Mouse (Mus musculus) forebrain, embryonic 12.5 days (tissue): ENCODE data around the gene Pml. TPM values are rescaled to one million over a fixed set of nuclear protein-coding genes. Genes with fewer than 3 reads are reported as not detected.
"Not testable (repeated sequence)": the region's sequence is repeated elsewhere in the genome, so short reads cannot be mapped to it uniquely, and the experiment has no call there.

Source experiments
- ATAC-seq: fragments of 200-750 bp; cut with Nextera tagmentation; 2 replicates; pipeline ENCODE4 v1.8.0; 2017; ENCODE audit warnings: moderate TSS enrichment; ENCODE audit not compliant: low FRiP score
- H3K27ac ChIP-seq: fragments of 300-500 bp; sonication (generic); 2 replicates; pipeline ENCODE4 v1.5.1; 2016; ENCODE audit warnings: mild to moderate bottlenecking
- H3K27me3 ChIP-seq: fragments of 300-500 bp; sonication (generic); 2 replicates; pipeline ENCODE4 v1.6.1; 2016; ENCODE audit warnings: mild to moderate bottlenecking
- H3K36me3 ChIP-seq: fragments of 300-500 bp; sonication (generic); replicated peaks from 2 replicates; pipeline ENCODE4 v1.6.1; 2016; ENCODE audit warnings: mild to moderate bottlenecking
- H3K4me1 ChIP-seq: fragments of 300-500 bp; sonication (generic); 2 replicates; pipeline ENCODE4 v1.6.1; 2016
- H3K4me2 ChIP-seq: fragments of 300-500 bp; sonication (generic); 2 replicates; pipeline ENCODE4 v1.6.1; 2016; ENCODE audit warnings: mild to moderate bottlenecking, moderate library complexity
- H3K4me3 ChIP-seq: fragments of 300-500 bp; sonication (generic); replicated peaks from 2 replicates; pipeline ENCODE4 v1.5.1; 2016; ENCODE audit warnings: mild to moderate bottlenecking
- H3K9ac ChIP-seq: fragments of 300-500 bp; sonication (generic); 2 replicates; pipeline ENCODE4 v1.6.1; 2016; ENCODE audit warnings: mild to moderate bottlenecking
- H3K9me3 ChIP-seq: fragments of 300-500 bp; sonication (generic); 2 replicates; pipeline ENCODE4 v1.6.1; 2016
- WGBS: fragments of 180-500 bp; shearing (Covaris S2); methylation state at CpG from one replicate; pipeline ENCODE4 v1.1.7; 2016; 5-methylcytosine and 5-hydroxymethylcytosine counted together
- polyA plus RNA-seq: library from polyadenylated mRNA; unstranded; fragments of >200 nt; fragmentation: Nextera tagmentation; extraction: Ambion mirVana; gene quantifications from 2 replicates; pipeline ENCODE4 v1.2.1, GENCODE M21; 2016

Gene Pml
- polyA plus RNA-seq, 1 experiment from 2014 or later = 11.1 TPM

GRCm38 (mm10) chr9:58278821-58279723 lies 29.5 kb upstream of the Pml start:
- no peaks in the 10 kb centered on the region for H3K27me3 ChIP-seq
- no peak overlapping the region for H3K9ac ChIP-seq
- H3K4me2 ChIP-seq = no peak overlapping the region
- 39% methylated on average over 4 of the region's 4 CpGs for WGBS
- no peak overlapping the region for H3K4me3 ChIP-seq
- no peaks in the 10 kb centered on the region for H3K36me3 ChIP-seq
- no peak overlapping the region for H3K27ac ChIP-seq
- 0 out of 2 replicates have a peak, but pooled peaks cover 7% of the 10 kb centered on the region for H3K4me1 ChIP-seq
- no peaks in the 10 kb centered on the region for H3K9me3 ChIP-seq
- no peak for ATAC-seq

- Histone ChIP-seq H3K27me3 (no peaks in the 10 kb centered on the region), H3K4me2 (no peak overlapping the region), H3K27ac (no peak overlapping the region), H3K4me1 (0 out of 2 replicates have a peak, but pooled peaks cover 7% of the 10 kb centered on the region), H3K9ac (no peak overlapping the region), H3K36me3 (no peaks in the 10 kb centered on the region), H3K9me3 (no peaks in the 10 kb centered on the region), H3K4me3 (no peak overlapping the region)
- ATAC-seq = no peak
- 89% methylated on average over 4 of the region's 4 CpGs for WGBS
Observed at GRCm38 (mm10) chr9:58278313-58278712, 28.7 kb upstream of the Pml start.

- Histone ChIP-seq H3K4me3 (no peak overlapping the region), H3K9me3 (no peaks in the 10 kb centered on the region)
Observed at GRCm38 (mm10) chr9:58276346-58276745, 26.8 kb upstream of the Pml start.

DNA sequence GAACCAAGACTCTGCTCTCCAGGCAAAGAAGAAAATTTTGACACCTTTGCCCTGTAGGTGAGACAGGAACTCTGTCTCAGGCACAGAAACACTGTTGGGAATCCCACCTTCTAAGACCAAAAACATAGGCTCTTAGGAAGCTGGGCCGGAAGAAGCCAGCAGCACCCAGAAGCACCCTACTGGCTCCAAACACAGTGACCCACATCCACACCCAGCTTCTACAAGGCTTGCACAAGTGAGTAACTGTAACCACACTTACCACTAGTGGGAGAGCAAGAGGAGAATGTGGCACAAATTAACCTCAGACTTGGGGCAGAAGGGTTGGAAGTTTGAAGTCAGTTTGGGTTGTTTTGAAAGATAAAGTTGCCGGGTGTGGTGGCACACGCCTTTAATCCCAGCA lies 26.2 kb upstream of the Pml start:
- no peak overlapping the region for H3K4me3 ChIP-seq
- H3K9ac ChIP-seq = no peak overlapping the region
- no peaks in the 10 kb centered on the region for H3K27me3 ChIP-seq
- H3K4me1 ChIP-seq = 0 out of 2 replicates have a peak, but pooled peaks cover 7% of the 10 kb centered on the region
- peak overlapping the region; percentile 32; the same call in 1 of the 2 replicates for H3K27ac ChIP-seq
- 90% methylated on average over 3 of the region's 3 CpGs for WGBS
- no peak overlapping the region for H3K4me2 ChIP-seq
- no peaks in the 10 kb centered on the region for H3K36me3 ChIP-seq
- H3K9me3 ChIP-seq = no peaks in the 10 kb centered on the region
- ATAC-seq = no peak

More at GRCm38 (mm10) chr9:58276346-58276745, 26.8 kb upstream of the Pml start:
- Histone ChIP-seq H3K9ac (no peak overlapping the region), H3K4me1 (0 out of 2 replicates have a peak, but pooled peaks cover 7% of the 10 kb centered on the region), H3K36me3 (no peaks in the 10 kb centered on the region), H3K27me3 (no peaks in the 10 kb centered on the region), H3K4me2 (no peak overlapping the region), H3K27ac (no peak overlapping the region)
- 68% methylated on average over 5 of the region's 5 CpGs for WGBS
- no peak for ATAC-seq

DNA sequence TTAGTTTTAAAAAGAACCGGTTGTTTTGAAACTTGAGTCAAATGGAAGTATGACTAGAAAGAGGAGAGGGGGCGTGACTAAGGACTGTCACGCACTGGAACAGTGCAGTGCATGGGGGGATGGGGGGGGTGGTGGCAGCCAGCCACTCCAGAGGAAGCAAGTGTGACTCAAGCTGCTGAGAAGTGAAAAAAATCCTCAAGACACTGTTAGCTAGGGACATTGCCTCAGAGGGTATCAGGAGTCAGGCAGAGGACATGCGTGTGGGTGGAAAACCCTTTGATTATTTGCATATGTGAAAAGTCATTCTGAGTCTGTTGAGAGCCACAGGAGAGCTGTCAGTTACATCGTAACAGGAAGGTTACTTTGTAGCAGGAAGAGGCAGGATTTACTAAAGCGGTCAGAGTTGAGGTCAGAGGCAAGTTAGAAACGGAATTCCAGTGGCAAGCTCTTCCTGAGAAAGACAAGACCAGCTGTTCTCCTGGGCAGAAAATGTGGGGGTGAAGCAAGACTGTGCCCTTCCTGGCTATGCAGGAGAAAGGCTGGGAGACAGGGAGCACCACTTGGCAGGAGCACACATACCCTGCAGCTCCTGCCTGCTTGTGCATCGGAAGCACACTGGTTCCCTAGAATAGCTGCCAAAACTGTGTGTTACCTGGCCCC lies 25.7 kb upstream of the Pml start:
- ATAC-seq = no peak
- Histone ChIP-seq H3K4me3 (no peak overlapping the region), H3K36me3 (no peaks in the 10 kb centered on the region), H3K9me3 (no peaks in the 10 kb centered on the region), H3K4me1 (0 out of 2 replicates have a peak, but pooled peaks cover 7% of the 10 kb centered on the region), H3K27ac (peak overlapping the region; percentile 32; the same call in 1 of the 2 replicates), H3K27me3 (no peaks in the 10 kb centered on the region), H3K9ac (no peak overlapping the region), H3K4me2 (no peak overlapping the region)
- 47% methylated on average over 8 of the region's 8 CpGs for WGBS

DNA sequence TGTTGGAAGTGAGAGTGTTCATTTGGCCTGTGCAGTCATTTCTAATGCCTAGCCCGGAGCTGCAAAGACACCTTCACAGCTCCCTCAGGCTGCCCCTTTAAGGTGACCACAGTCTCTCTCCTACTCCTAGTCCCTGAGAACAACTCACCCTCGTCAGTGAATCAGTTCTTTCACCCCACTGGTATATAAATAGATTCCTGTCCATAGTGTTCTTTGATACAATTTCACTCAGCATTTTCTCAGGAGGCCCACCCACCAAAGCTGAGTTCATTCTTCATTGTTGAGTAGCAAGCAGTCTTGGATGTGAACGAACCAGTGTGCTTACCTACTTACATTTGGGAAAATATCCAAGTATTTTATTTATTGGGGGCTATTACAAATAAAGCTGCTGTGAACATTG lies 25.0 kb upstream of the Pml start:
- WGBS = 53% methylated on average over 3 of the region's 3 CpGs
- no peaks in the 10 kb centered on the region for H3K9me3 ChIP-seq
- 0 out of 2 replicates have a peak, but pooled peaks cover 7% of the 10 kb centered on the region for H3K4me1 ChIP-seq
- H3K27me3 ChIP-seq = no peaks in the 10 kb centered on the region
- ATAC-seq = no peak
- H3K36me3 ChIP-seq = no peaks in the 10 kb centered on the region
- H3K4me2 ChIP-seq = no peak overlapping the region
- H3K9ac ChIP-seq = no peak overlapping the region
- H3K27ac ChIP-seq = peak overlapping the region; percentile 3; the same call in 1 of the 2 replicates
- H3K4me3 ChIP-seq = no peak overlapping the region

DNA sequence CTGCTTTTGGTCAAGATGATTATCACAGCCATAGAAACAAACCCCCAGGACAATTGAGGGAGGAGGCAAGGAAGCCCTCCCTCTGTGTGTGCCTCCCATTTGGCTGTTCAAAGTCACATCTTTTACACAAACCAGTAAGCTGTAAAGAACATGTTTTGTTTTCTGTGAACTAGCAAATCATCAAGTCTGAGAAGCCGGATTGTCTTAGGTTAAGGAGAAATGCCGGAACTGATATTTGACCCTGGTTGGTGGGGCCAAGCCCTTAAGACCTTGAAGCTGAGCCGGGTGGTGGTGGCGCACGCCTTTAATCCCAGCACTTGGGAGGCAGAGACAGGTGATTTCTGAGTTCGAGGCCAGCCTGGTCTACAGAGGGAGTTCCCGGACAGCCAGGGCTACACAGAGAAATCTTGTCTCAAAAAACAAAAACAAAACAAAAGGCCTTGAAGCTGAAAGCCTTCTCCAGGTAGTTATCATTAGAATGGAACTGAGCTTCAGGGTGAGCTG lies 24.6 kb upstream of the Pml start:
- H3K36me3 ChIP-seq = no peaks in the 10 kb centered on the region
- 88% methylated on average over 7 of the region's 7 CpGs for WGBS
- H3K27ac ChIP-seq = no peak overlapping the region
- no peaks in the 10 kb centered on the region for H3K9me3 ChIP-seq
- H3K9ac ChIP-seq = no peak overlapping the region
- no peak overlapping the region for H3K4me2 ChIP-seq
- H3K4me3 ChIP-seq = no peak overlapping the region
- ATAC-seq = no peak
- 0 out of 2 replicates have a peak, but pooled peaks cover 7% of the 10 kb centered on the region for H3K4me1 ChIP-seq
- no peaks in the 10 kb centered on the region for H3K27me3 ChIP-seq

DNA sequence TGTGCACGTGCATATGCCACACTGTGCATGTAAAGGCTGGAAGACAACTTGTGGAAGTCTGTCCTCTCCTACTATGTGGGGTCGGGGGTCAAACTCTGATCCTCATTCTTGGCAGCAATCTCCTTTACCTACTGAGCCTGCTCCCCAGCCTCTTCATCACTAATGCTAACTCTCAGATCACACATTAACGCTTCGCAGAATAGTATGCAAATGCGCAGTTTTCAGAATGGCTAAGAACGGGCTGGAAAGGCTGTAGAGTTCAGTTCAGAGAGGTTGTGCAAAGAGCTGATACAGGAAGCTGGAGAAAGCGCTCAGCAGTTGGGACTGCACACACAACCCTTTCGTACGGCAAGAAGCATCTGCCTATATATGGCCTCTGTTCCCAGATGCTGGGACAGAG lies 23.3 kb upstream of the Pml start:
- Histone ChIP-seq H3K4me2 (no peak overlapping the region), H3K9ac (no peak overlapping the region), H3K27me3 (no peaks in the 10 kb centered on the region), H3K36me3 (no peaks in the 10 kb centered on the region), H3K27ac (no peak overlapping the region), H3K4me3 (no peak overlapping the region), H3K4me1 (0 out of 2 replicates have a peak, but pooled peaks cover 7% of the 10 kb centered on the region), H3K9me3 (no peaks in the 10 kb centered on the region)
- 79% methylated on average over 9 of the region's 9 CpGs for WGBS
- no peak for ATAC-seq

- 83% methylated on average over 2 of the region's 2 CpGs for WGBS
- Histone ChIP-seq H3K4me3 (no peak overlapping the region), H3K27me3 (no peaks in the 10 kb centered on the region), H3K36me3 (no peaks in the 10 kb centered on the region), H3K27ac (no peak overlapping the region), H3K4me1 (0 out of 2 replicates have a peak, but pooled peaks cover 7% of the 10 kb centered on the region), H3K9ac (no peak overlapping the region), H3K9me3 (no peaks in the 10 kb centered on the region), H3K4me2 (no peak overlapping the region)
- ATAC-seq = no peak
Observed at GRCm38 (mm10) chr9:58272068-58272541, 22.5 kb upstream of the Pml start.

DNA sequence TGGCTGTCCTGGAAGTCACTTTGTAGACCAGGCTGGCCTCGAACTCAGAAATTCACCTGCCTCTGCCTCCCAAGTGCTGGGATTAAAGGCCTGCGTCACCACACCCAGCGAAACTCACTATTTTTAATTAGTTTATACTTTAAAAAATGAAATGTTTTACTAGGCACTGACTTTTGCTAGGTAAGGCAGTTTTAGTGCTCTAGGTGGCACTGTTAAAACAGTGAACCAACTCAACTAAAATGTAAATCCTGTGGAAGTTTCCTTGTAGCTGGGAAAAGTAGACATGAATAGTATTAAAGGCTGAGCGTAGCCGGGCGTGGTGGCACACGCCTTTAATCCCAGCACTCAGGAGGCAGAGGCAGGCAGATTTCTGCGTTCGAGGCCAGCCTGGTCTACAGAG lies 22.0 kb upstream of the Pml start:
- not testable (repeated sequence) for H3K36me3 ChIP-seq, H3K4me2 ChIP-seq, H3K9ac ChIP-seq, ATAC-seq, H3K9me3 ChIP-seq, H3K4me3 ChIP-seq, H3K27me3 ChIP-seq, H3K4me1 ChIP-seq, H3K27ac ChIP-seq
- 93% methylated on average over 9 of the region's 9 CpGs for WGBS

- Histone ChIP-seq H3K9me3 (no peaks in the 10 kb centered on the region), H3K27me3 (no peaks in the 10 kb centered on the region), H3K36me3 (no peaks in the 10 kb centered on the region), H3K27ac (no peak overlapping the region), H3K9ac (no peak overlapping the region), H3K4me3 (no peak overlapping the region), H3K4me2 (no peak overlapping the region), H3K4me1 (0 out of 2 replicates have a peak, but pooled peaks cover 12% of the 10 kb centered on the region)
- WGBS = 93% methylated on average over 3 of the region's 3 CpGs
- no peak for ATAC-seq
Observed at GRCm38 (mm10) chr9:58271109-58271508, 21.5 kb upstream of the Pml start.

DNA sequence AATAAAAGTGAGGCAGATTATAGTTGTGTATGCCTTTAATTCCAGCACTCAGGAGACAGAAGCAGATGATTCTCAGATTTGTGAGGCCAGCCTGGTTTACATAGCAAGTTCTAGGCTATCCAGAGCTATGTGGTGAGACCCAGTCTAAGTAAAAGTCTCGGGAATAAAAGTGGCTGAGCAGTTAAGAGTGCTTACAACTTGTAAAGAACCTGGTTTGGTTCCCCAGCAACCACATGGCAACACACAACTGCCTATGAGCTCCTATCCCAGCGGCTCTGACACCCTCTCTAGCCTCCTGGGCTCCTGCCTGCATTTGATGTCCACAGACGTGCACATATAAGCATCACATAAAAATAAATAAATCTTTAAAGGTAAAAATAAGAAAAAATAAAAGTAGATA lies 20.5 kb upstream of the Pml start:
- Histone ChIP-seq H3K27me3 (no peaks in the 10 kb centered on the region), H3K4me3 (no peak overlapping the region), H3K27ac (no peak overlapping the region), H3K9ac (no peak overlapping the region), H3K36me3 (no peaks in the 10 kb centered on the region), H3K4me1 (0 out of 2 replicates have a peak, but pooled peaks cover 8% of the 10 kb centered on the region), H3K9me3 (no peaks in the 10 kb centered on the region), H3K4me2 (no peak overlapping the region)
- WGBS = 73% methylated on average over 3 of the region's 3 CpGs
- ATAC-seq = no peak
